Mouse (Mus musculus): Measurements from ENCODE around the gene Rab17.

GRCm38 (mm10) chr1:90949309-90949708 lies 20.2 kb downstream of the Rab17 start:
- TF ChIP-seq CTCF (IDR thresholded peaks at IDR 0.05; ENCODE audit: low read depth) (no peak), EP300 (IDR thresholded peaks at IDR 0.05; ENCODE audit: low read depth) (no peak)
